Mouse (Mus musculus): ENCODE measurements around the gene Pfkfb3. TPM values are rescaled to one million over a fixed set of nuclear protein-coding genes. Genes with fewer than 3 reads are reported as not detected.

Gene Pfkfb3
- polyA plus RNA-seq, 1 experiment from 2014 or later, result 14.1 TPM

- under 1% methylated on average over 39 of the region's 39 CpGs for WGBS
- Histone ChIP-seq H3K27ac (ENCODE audit: low read depth, low read length) (no peak overlapping the region), H3K4me3 (ENCODE audit: low read depth, low read length) (peak overlapping the region; percentile 62), H3K4me2 (ENCODE audit: low read depth, low read length, severe bottlenecking) (peak overlapping the region; percentile 86), H3K36me3 (ENCODE audit: control insufficient read depth, insufficient read depth, low read length) (no peaks in the 10 kb centered on the region), H3K9me3 (ENCODE audit: control insufficient read depth, low read length) (no peaks in the 10 kb centered on the region), H3K9ac (ENCODE audit: low read length) (peak overlapping the region; percentile 86), H3K27me3 (ENCODE audit: control insufficient read depth, insufficient read depth, low read length) (peaks cover 9% of the 10 kb centered on the region), H3K4me1 (replicated peaks; ENCODE audit: control insufficient read depth, insufficient read depth, low read length) (peaks cover 6% of the 10 kb centered on the region)
- DNase-seq (ENCODE audit: low spot score), result peak; percentile 86
- ATAC-seq (replicated peaks; ENCODE audit: low FRiP score), result peak; percentile 28
Observed at GRCm38 (mm10) chr2:11502901-11503431, 50.9 kb downstream of the Pfkfb3 start.

- H3K27ac ChIP-seq (ENCODE audit: low read depth, low read length), result no peak overlapping the region
- DNase-seq (ENCODE audit: low spot score) (peak; percentile 68), ATAC-seq (replicated peaks; ENCODE audit: low FRiP score) (peak; percentile 47)
Observed at GRCm38 (mm10) chr2:11502255-11502765, 51.6 kb downstream of the Pfkfb3 start.

GRCm38 (mm10) chr2:11501301-11502254 is 52.3 kb downstream of the Pfkfb3 start:
- H3K9ac ChIP-seq (ENCODE audit: low read length), result peak overlapping the region; percentile 86
- H3K27ac ChIP-seq (ENCODE audit: low read depth, low read length), result peak overlapping the region; percentile 77
- peaks cover 9% of the 10 kb centered on the region for H3K27me3 ChIP-seq (ENCODE audit: control insufficient read depth, insufficient read depth, low read length)
- peak overlapping the region; percentile 62 for H3K4me3 ChIP-seq (ENCODE audit: low read depth, low read length)
- peak; percentile 90 for ATAC-seq (replicated peaks; ENCODE audit: low FRiP score)
- no peaks in the 10 kb centered on the region for H3K9me3 ChIP-seq (ENCODE audit: control insufficient read depth, low read length)
- H3K36me3 ChIP-seq (ENCODE audit: control insufficient read depth, insufficient read depth, low read length), result no peaks in the 10 kb centered on the region
- peak overlapping the region; percentile 86 for H3K4me2 ChIP-seq (ENCODE audit: low read depth, low read length, severe bottlenecking)
- DNase-seq (ENCODE audit: low spot score), result peak; percentile 97
- peaks cover 6% of the 10 kb centered on the region for H3K4me1 ChIP-seq (replicated peaks; ENCODE audit: control insufficient read depth, insufficient read depth, low read length)
- under 1% methylated on average over 73 of the region's 76 CpGs for WGBS

More at GRCm38 (mm10) chr2:11502255-11502765, 51.6 kb downstream of the Pfkfb3 start:
- Histone ChIP-seq H3K4me2 (ENCODE audit: low read depth, low read length, severe bottlenecking) (peak overlapping the region; percentile 86), H3K4me1 (replicated peaks; ENCODE audit: control insufficient read depth, insufficient read depth, low read length) (peaks cover 6% of the 10 kb centered on the region), H3K4me3 (ENCODE audit: low read depth, low read length) (peak overlapping the region; percentile 62), H3K9me3 (ENCODE audit: control insufficient read depth, low read length) (no peaks in the 10 kb centered on the region), H3K9ac (ENCODE audit: low read length) (peak overlapping the region; percentile 86), H3K36me3 (ENCODE audit: control insufficient read depth, insufficient read depth, low read length) (no peaks in the 10 kb centered on the region), H3K27me3 (ENCODE audit: control insufficient read depth, insufficient read depth, low read length) (peaks cover 9% of the 10 kb centered on the region)
- WGBS, result 2% methylated on average over 15 of the region's 15 CpGs

- Histone ChIP-seq H3K9ac (ENCODE audit: low read length) (peak overlapping the region; percentile 86), H3K4me2 (ENCODE audit: low read depth, low read length, severe bottlenecking) (peak overlapping the region; percentile 86), H3K4me1 (replicated peaks; ENCODE audit: control insufficient read depth, insufficient read depth, low read length) (peaks cover 6% of the 10 kb centered on the region), H3K4me3 (ENCODE audit: low read depth, low read length) (peak overlapping the region; percentile 62), H3K27ac (ENCODE audit: low read depth, low read length) (no peak overlapping the region), H3K27me3 (ENCODE audit: control insufficient read depth, insufficient read depth, low read length) (peaks cover 9% of the 10 kb centered on the region), H3K9me3 (ENCODE audit: control insufficient read depth, low read length) (no peaks in the 10 kb centered on the region), H3K36me3 (ENCODE audit: control insufficient read depth, insufficient read depth, low read length) (no peaks in the 10 kb centered on the region)
- ATAC-seq (replicated peaks; ENCODE audit: low FRiP score) (0 out of 2 replicates have a peak, but pooled peaks have one; percentile 4), DNase-seq (ENCODE audit: low spot score) (no peak)
- 12% methylated on average over 8 of the region's 8 CpGs for WGBS
Observed at GRCm38 (mm10) chr2:11500666-11501065, 53.2 kb downstream of the Pfkfb3 start.

- Histone ChIP-seq H3K4me2 (ENCODE audit: low read depth, low read length, severe bottlenecking) (no peak overlapping the region), H3K36me3 (ENCODE audit: control insufficient read depth, insufficient read depth, low read length) (peaks cover 5% of the 10 kb centered on the region; the same call in 1 of the 2 replicates), H3K4me1 (replicated peaks; ENCODE audit: control insufficient read depth, insufficient read depth, low read length) (0 out of 2 replicates have a peak, but pooled peaks cover 2% of the 10 kb centered on the region), H3K27ac (ENCODE audit: low read depth, low read length) (no peak overlapping the region), H3K4me3 (ENCODE audit: low read depth, low read length) (no peak overlapping the region), H3K27me3 (ENCODE audit: control insufficient read depth, insufficient read depth, low read length) (no peaks in the 10 kb centered on the region), H3K9me3 (ENCODE audit: control insufficient read depth, low read length) (no peaks in the 10 kb centered on the region), H3K9ac (ENCODE audit: low read length) (no peak overlapping the region)
- DNase-seq (ENCODE audit: low spot score) (no peak), ATAC-seq (replicated peaks; ENCODE audit: low FRiP score) (no peak)
- 86% methylated on average over 3 of the region's 3 CpGs for WGBS
Observed at GRCm38 (mm10) chr2:11496601-11497031, 57.3 kb downstream of the Pfkfb3 start.

GRCm38 (mm10) chr2:11494841-11495255 is 59.0 kb downstream of the Pfkfb3 start:
- H3K27me3 ChIP-seq (ENCODE audit: control insufficient read depth, insufficient read depth, low read length), result no peaks in the 10 kb centered on the region
- H3K9me3 ChIP-seq (ENCODE audit: control insufficient read depth, low read length), result no peaks in the 10 kb centered on the region
- H3K27ac ChIP-seq (ENCODE audit: low read depth, low read length), result no peak overlapping the region
- DNase-seq (ENCODE audit: low spot score) (no peak), ATAC-seq (replicated peaks; ENCODE audit: low FRiP score) (no peak)
- peaks cover 7% of the 10 kb centered on the region; the same call in 1 of the 2 replicates for H3K36me3 ChIP-seq (ENCODE audit: control insufficient read depth, insufficient read depth, low read length)
- 87% methylated on average over 7 of the region's 7 CpGs for whole genome bisulfite sequencing
- H3K4me1 ChIP-seq (replicated peaks; ENCODE audit: control insufficient read depth, insufficient read depth, low read length), result 0 out of 2 replicates have a peak, but pooled peaks cover under 1% of the 10 kb centered on the region
- H3K4me3 ChIP-seq (ENCODE audit: low read depth, low read length), result no peak overlapping the region
- H3K9ac ChIP-seq (ENCODE audit: low read length), result no peak overlapping the region
- no peak overlapping the region for H3K4me2 ChIP-seq (ENCODE audit: low read depth, low read length, severe bottlenecking)

GRCm38 (mm10) chr2:11492855-11493254 is 61.0 kb downstream of the Pfkfb3 start:
- ATAC-seq (replicated peaks; ENCODE audit: low FRiP score), result no peak
- H3K9me3 ChIP-seq (ENCODE audit: control insufficient read depth, low read length), result no peaks in the 10 kb centered on the region
- no peak overlapping the region for H3K27ac ChIP-seq (ENCODE audit: low read depth, low read length)
- no peak for DNase-seq (ENCODE audit: low spot score)
- H3K27me3 ChIP-seq (ENCODE audit: control insufficient read depth, insufficient read depth, low read length), result no peaks in the 10 kb centered on the region
- no peak overlapping the region for H3K4me3 ChIP-seq (ENCODE audit: low read depth, low read length)
- H3K4me2 ChIP-seq (ENCODE audit: low read depth, low read length, severe bottlenecking), result no peak overlapping the region
- H3K9ac ChIP-seq (ENCODE audit: low read length), result no peak overlapping the region
- peaks cover 11% of the 10 kb centered on the region; the same call in 1 of the 2 replicates for H3K36me3 ChIP-seq (ENCODE audit: control insufficient read depth, insufficient read depth, low read length)
- H3K4me1 ChIP-seq (replicated peaks; ENCODE audit: control insufficient read depth, insufficient read depth, low read length), result no peaks in the 10 kb centered on the region
- 94% methylated on average over 5 of the region's 5 CpGs for WGBS

- no peak overlapping the region for H3K9ac ChIP-seq (ENCODE audit: low read length)
- WGBS, result 83% methylated on average over 3 of the region's 3 CpGs
- no peak for DNase-seq (ENCODE audit: low spot score)
- no peaks in the 10 kb centered on the region for H3K27me3 ChIP-seq (ENCODE audit: control insufficient read depth, insufficient read depth, low read length)
- H3K4me2 ChIP-seq (ENCODE audit: low read depth, low read length, severe bottlenecking), result no peak overlapping the region
- H3K36me3 ChIP-seq (ENCODE audit: control insufficient read depth, insufficient read depth, low read length), result peaks cover 11% of the 10 kb centered on the region; the same call in 1 of the 2 replicates
- no peaks in the 10 kb centered on the region for H3K9me3 ChIP-seq (ENCODE audit: control insufficient read depth, low read length)
- H3K4me3 ChIP-seq (ENCODE audit: low read depth, low read length), result no peak overlapping the region
- H3K27ac ChIP-seq (ENCODE audit: low read depth, low read length), result no peak overlapping the region
- no peak for ATAC-seq (replicated peaks; ENCODE audit: low FRiP score)
- H3K4me1 ChIP-seq (replicated peaks; ENCODE audit: control insufficient read depth, insufficient read depth, low read length), result no peaks in the 10 kb centered on the region
Observed at GRCm38 (mm10) chr2:11491471-11491870, 62.4 kb downstream of the Pfkfb3 start.
